Mouse (Mus musculus) thymus, postnatal 36 days (tissue): ENCODE data around the gene Olfr1121.
"Not testable (repeated sequence)": the region's sequence is repeated elsewhere in the genome, so short reads cannot be mapped to it uniquely, and the experiment has no call there.

Experiments
- DNase-seq, 2 experiments: peaks; one replicate each; pipeline ENCODE4 v3.0.0; 2022; ENCODE audit warnings: mixed read lengths in 2 of 2

The Olfr1121 gene

GRCm38 (mm10) chr2:87369595-87369994, at the start of gene Olfr1121:
Gene Olfr1121, plus strand, starts transcription at chr2:87369895.
- no peak for DNase-seq

GRCm38 (mm10) chr2:87354515-87354914, 15.2 kb upstream of the Olfr1121 start, which contains the start of gene Olfr1120:
Gene Olfr1120, plus strand, starts transcription at chr2:87354815.
- no peak for DNase-seq

- not testable (repeated sequence) for DNase-seq
Measured at GRCm38 (mm10) chr2:87360121-87360520, 9.6 kb upstream of the Olfr1121 start.

- no peak for DNase-seq
Measured at GRCm38 (mm10) chr2:87371726-87372125, 2.0 kb downstream of the Olfr1121 start.

DNA sequence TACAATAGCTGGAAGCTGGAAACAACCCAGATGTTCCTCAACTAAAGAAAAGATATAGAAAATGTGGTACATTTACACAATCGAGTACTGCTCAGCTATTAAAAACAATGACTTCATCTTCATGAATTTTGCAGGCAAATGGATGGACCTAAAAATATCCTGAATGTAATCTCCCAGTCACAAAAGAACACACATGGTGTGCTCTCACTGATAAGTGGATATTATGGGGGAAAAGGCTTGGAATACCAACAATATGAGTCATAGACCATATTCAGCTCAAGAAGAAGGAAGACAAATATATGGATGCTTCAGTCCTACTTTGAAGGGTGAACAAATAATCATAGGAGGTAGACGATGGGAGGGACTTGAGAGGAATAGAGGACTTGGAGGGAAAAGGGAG, 14.2 kb downstream of the Olfr1121 start:
- DNase-seq: no peak

GRCm38 (mm10) chr2:87385549-87385948, 15.9 kb downstream of the Olfr1121 start, which contains the start of gene Olfr1122:
Gene Olfr1122, plus strand, starts transcription at chr2:87385849.
- DNase-seq: no peak

- DNase-seq: not testable (repeated sequence)
Measured at GRCm38 (mm10) chr2:87393605-87394004, 23.9 kb downstream of the Olfr1121 start.

GRCm38 (mm10) chr2:87394686-87395085, 25.0 kb downstream of the Olfr1121 start:
- not testable (repeated sequence) for DNase-seq

DNA sequence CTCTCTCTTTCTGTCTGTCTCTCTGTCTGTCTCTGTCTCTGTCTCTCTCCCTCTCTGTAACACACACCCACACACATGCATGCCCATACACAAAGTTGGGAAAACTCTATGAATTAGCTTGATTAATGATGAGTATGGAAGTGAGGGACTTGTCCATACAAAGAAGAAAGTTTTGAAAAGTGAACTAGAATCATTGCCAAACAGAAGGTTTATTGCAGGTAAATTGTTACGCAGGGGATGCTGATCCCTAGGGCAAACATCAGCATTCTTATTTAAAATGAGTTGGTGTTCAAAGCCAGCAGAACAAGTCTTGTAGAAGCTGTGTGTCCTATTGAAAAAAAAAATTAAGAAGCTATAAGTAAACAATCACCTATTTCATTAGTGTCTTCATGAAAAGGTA, 46.6 kb downstream of the Olfr1121 start, which contains the start of gene Olfr1123:
Olfr1123 (plus strand) TSS at position 301 of the 400 bp plus-strand sequence.
- no peak for DNase-seq
